Mouse (Mus musculus) MEL (cell line): ENCODE results near the gene Ppil2.

Experiments
- CTCF ChIP-seq, 3 experiments: IDR thresholded peaks in 2 of 3; conservative IDR thresholded peaks in 1 of 3; 2 replicates each; pipeline ENCODE4 v1.5.1; 2011 to 2012; ENCODE audit warnings: low read length in 3 of 3, low read depth in 2 of 3, mild to moderate bottlenecking in 2 of 3, improper control_type of control experiment in 1 of 3, inconsistent platforms in 1 of 3, mixed read lengths in 1 of 3, moderate library complexity in 1 of 3; ENCODE audit not compliant: control insufficient read depth in 1 of 3, insufficient read depth in 1 of 3, poor library complexity in 1 of 3, severe bottlenecking in 1 of 3
- EP300 ChIP-seq, 2 experiments: IDR thresholded peaks; 2 replicates each; pipeline ENCODE4 v1.6.1; 2011; ENCODE audit warnings: improper control_type of control experiment in 2 of 2, low read length in 2 of 2, low read depth in 1 of 2, mild to moderate bottlenecking in 1 of 2
- MAZ ChIP-seq: IDR thresholded peaks from 2 replicates; pipeline ENCODE4 v1.6.1; 2012; ENCODE audit warnings: low read depth, mild to moderate bottlenecking, inconsistent platforms, low read length, improper control_type of control experiment
- POLR2A ChIP-seq, 2 experiments: IDR thresholded peaks; 2 replicates each; pipeline ENCODE4 v1.6.1; 2011 to 2012; ENCODE audit warnings: low read length in 2 of 2, mild to moderate bottlenecking in 2 of 2, control low read depth in 1 of 2, improper control_type of control experiment in 1 of 2, low read depth in 1 of 2, moderate library complexity in 1 of 2; ENCODE audit not compliant: control insufficient read depth in 1 of 2, insufficient read depth in 1 of 2, poor library complexity in 1 of 2
- POLR2AphosphoS2 ChIP-seq: IDR thresholded peaks from 2 replicates; pipeline ENCODE4 v1.6.1; 2011; ENCODE audit warnings: low read length, improper control_type of control experiment
- TAL1 ChIP-seq: IDR thresholded peaks from 2 replicates; pipeline ENCODE4 v1.6.1; 2012; ENCODE audit warnings: mild to moderate bottlenecking, inconsistent platforms, low read length, moderate library complexity, mixed read lengths

DNA sequence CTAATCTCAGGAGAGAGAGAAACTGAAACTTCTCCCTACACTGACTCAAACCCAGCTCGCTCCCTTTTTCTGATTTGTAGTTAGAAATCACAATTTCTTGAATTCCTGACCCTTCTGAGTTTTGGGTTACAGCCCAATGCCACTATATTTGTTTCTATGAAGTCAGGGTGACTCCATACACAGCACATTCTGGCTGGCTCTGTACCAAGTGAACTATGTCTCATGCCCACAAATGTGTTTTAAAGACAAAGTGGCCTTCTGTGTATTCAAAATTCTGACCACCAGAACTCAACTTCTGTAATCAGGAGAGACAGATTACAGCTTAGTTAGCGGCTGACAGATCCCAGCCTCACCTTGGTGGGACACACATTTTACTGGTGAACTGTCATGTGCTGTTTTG lies 43.3 kb upstream of the Ppil2 start:
- no peak for TF ChIP-seq POLR2A (IDR thresholded peaks at IDR 0.05; ENCODE audit: control insufficient read depth in 1 of 2, insufficient read depth in 1 of 2, low read depth in 1 of 2, low read length in 2 of 2, poor library complexity in 1 of 2)
- no peak for TF ChIP-seq EP300 (IDR thresholded peaks at IDR 0.05; ENCODE audit: low read depth in 1 of 2, low read length in 2 of 2)
- TF ChIP-seq CTCF (IDR thresholded peaks at IDR 0.05 in 2 of 3, conservative IDR thresholded peaks at IDR 0.05 in 1 of 3; ENCODE audit: control insufficient read depth in 1 of 3, insufficient read depth in 1 of 3, low read depth in 2 of 3, low read length in 3 of 3, poor library complexity in 1 of 3, severe bottlenecking in 1 of 3), result no peak
- TF ChIP-seq POLR2AphosphoS2, result no peak
- TF ChIP-seq TAL1, result no peak
- no peak for TF ChIP-seq MAZ
